Mouse (Mus musculus) testis, adult 2 months (tissue): ENCODE measurements around the gene Daxx. TPM values are rescaled to one million over a fixed set of nuclear protein-coding genes. Genes with fewer than 3 reads are reported as not detected.

Experiments
- H3K27ac ChIP-seq: fragments of 200-500 bp; 2 replicates; pipeline ENCODE4 v1.5.1; 2012; ENCODE audit warnings: low read depth, low read length; ENCODE audit not compliant: control insufficient read depth, insufficient read depth
- H3K27me3 ChIP-seq: fragments of 200-500 bp; 2 replicates; pipeline ENCODE4 v1.6.1; 2012; ENCODE audit warnings: mild to moderate bottlenecking, low read length, moderate library complexity; ENCODE audit not compliant: control insufficient read depth, insufficient read depth
- H3K36me3 ChIP-seq: fragments of 200-500 bp; 2 replicates; pipeline ENCODE4 v1.6.1; 2012; ENCODE audit warnings: mild to moderate bottlenecking, low read length; ENCODE audit not compliant: control insufficient read depth, insufficient read depth
- H3K4me1 ChIP-seq: fragments of 200-500 bp; 2 replicates; pipeline ENCODE4 v1.6.1; 2012; ENCODE audit warnings: low read length; ENCODE audit not compliant: control insufficient read depth, insufficient read depth
- H3K4me3 ChIP-seq: fragments of 200-500 bp; 2 replicates; pipeline ENCODE4 v1.5.1; 2012; ENCODE audit warnings: low read depth, mild to moderate bottlenecking, low read length, moderate library complexity, mixed read lengths; ENCODE audit not compliant: control insufficient read depth
- CTCF ChIP-seq: fragments of 200-500 bp; IDR thresholded peaks from 2 replicates; pipeline ENCODE4 v1.5.1; 2012; ENCODE audit warnings: low read depth, mild to moderate bottlenecking, inconsistent platforms, low read length, moderate library complexity; ENCODE audit not compliant: control insufficient read depth, insufficient read depth, insufficient replicate concordance
- POLR2A ChIP-seq: fragments of 200-500 bp; IDR thresholded peaks from 2 replicates; pipeline ENCODE4 v1.6.1; 2012; ENCODE audit warnings: low read depth, mild to moderate bottlenecking, inconsistent platforms, low read length, moderate library complexity; ENCODE audit not compliant: control insufficient read depth
- polyA plus RNA-seq: library from polyadenylated mRNA; depleted of rRNA; stranded (reverse); fragments of >200 nt; gene quantifications from 2 replicates; pipeline ENCODE4 v1.2.3, GENCODE M21; 2012

The Daxx gene
- polyA plus RNA-seq, 1 experiment, result 157 TPM

DNA sequence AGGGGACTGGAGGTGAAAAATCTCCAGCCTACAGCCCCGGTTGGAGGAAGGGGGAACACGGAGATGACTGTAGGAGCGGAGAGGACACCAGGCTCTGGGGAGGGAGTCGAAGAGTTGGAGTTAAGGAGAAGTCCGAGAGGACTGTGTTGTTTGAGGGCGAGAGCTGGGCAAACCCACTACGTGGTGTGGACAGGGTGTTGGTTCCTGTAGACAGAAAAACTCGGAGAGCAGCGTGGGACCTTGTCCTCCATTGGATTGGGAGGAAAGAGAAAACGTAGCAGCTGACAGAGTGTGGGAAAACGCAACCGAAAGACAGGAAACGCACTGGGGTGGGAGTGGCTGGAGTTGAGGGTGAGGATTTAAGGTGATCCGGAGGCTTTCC lies 646 bp downstream of the Daxx start:
- TF ChIP-seq CTCF (no peak), POLR2A (peak; percentile 36; the same call in 1 of the 2 replicates)
- Histone ChIP-seq H3K27ac (peak overlapping the region; percentile 88), H3K27me3 (no peaks in the 10 kb centered on the region), H3K36me3 (peaks cover 12% of the 10 kb centered on the region), H3K4me3 (peak overlapping the region; percentile 85), H3K4me1 (peaks cover 19% of the 10 kb centered on the region)

DNA sequence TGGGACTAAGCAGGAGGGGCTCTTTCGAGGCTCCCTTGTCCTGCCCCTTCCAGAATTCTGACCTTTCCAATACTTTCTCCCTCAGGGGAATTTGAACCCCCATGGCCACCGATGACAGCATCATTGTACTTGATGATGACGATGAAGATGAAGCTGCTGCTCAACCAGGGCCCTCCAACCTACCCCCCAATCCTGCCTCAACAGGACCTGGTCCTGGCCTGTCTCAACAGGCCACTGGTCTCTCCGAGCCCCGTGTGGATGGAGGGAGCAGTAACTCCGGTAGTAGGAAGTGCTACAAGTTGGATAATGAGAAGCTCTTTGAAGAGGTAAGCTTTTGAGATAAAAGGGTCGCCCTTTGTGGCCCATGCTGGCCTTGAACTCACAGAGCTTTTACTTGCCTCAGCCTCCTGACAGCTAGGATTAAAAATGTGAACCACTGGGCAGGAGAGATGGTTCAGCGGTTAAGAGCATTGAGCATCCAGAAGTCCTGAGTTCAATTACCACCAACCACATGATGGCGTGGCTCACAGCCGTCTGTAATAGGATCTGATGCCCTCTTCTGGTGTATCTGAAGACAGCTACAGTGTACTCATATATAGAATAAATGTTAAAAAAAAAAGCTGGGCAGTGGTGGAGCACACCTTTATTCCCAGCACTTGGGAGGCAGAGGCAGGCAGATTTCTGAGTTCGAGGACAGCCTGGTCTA lies 1.3 kb downstream of the Daxx start:
- Histone ChIP-seq H3K36me3 (peaks cover 14% of the 10 kb centered on the region), H3K4me3 (peak overlapping the region; percentile 85), H3K27me3 (no peaks in the 10 kb centered on the region), H3K27ac (peak overlapping the region; percentile 88), H3K4me1 (peaks cover 23% of the 10 kb centered on the region)
- TF ChIP-seq CTCF (no peak), POLR2A (no peak)

DNA sequence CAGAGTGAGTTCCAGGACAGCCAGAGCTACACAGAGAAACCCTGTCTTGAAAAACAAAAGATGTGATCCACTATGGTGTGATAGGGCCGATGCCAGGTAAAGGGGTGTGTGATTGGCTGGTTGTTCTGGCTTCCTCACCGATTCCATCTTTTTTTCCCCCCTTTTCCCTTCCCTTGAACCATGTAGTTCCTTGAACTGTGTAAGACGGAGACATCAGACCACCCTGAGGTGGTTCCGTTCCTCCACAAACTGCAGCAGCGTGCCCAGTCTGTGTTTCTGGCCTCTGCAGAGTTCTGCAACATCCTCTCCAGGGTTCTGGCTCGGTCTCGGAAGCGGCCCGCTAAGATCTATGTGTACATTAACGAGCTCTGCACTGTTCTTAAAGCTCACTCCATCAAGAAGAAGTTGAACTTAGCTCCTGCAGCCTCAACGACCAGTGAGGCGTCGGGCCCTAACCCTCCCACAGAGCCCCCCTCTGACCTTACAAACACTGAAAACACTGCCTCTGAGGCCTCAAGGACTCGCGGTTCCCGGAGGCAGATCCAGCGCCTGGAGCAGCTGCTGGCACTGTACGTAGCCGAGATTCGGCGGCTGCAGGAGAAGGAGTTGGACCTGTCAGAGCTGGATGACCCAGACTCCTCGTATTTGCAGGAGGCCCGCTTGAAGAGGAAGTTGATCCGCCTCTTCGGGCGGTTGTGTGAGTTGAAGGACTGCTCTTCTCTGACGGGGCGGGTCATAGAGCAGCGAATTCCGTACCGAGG lies 2.0 kb downstream of the Daxx start:
- H3K4me1 ChIP-seq, result peaks cover 23% of the 10 kb centered on the region
- H3K27me3 ChIP-seq, result no peaks in the 10 kb centered on the region
- TF ChIP-seq POLR2A (no peak), CTCF (no peak)
- peaks cover 14% of the 10 kb centered on the region for H3K36me3 ChIP-seq
- peak overlapping the region; percentile 67 for H3K27ac ChIP-seq
- H3K4me3 ChIP-seq, result peak overlapping the region; percentile 85

DNA sequence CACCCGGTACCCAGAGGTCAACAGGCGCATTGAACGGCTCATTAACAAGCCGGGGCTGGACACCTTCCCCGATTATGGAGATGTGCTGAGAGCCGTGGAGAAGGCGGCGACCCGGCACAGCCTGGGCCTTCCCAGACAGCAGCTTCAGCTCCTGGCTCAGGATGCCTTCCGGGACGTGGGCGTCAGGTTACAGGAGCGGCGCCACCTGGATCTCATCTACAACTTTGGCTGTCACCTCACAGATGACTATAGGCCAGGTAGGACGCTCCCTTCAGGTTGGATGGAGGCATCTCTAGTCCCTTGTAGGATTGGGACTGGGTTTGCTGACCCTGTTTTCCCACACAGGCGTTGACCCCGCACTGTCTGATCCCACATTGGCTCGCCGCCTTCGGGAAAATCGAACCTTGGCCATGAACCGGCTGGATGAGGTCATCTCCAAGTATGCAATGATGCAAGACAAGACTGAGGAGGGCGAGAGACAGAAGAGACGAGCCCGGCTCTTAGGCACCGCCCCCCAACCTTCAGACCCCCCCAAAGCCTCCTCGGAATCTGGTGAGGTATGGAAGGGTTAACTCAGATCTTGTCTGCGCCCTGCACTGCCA lies 2.7 kb downstream of the Daxx start:
- H3K36me3 ChIP-seq, result peaks cover 14% of the 10 kb centered on the region

DNA sequence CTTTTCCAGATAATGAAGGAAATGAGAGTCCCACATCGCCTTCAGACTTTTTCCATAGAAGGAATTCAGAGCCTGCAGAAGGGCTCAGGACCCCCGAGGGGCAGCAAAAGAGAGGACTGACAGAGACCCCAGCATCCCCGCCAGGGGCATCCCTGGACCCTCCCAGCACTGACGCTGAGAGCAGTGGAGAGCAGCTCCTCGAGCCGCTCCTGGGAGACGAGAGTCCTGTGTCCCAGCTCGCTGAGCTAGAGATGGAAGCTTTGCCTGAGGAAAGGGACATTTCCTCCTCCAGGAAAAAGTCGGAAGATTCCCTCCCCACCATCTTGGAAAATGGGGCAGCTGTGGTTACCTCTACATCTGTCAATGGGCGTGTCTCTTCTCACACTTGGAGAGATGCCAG lies 4.0 kb downstream of the Daxx start:
- no peak for TF ChIP-seq CTCF
- no peak for TF ChIP-seq POLR2A
- no peak overlapping the region for H3K27ac ChIP-seq
- no peaks in the 10 kb centered on the region for H3K27me3 ChIP-seq
- H3K36me3 ChIP-seq, result peaks cover 14% of the 10 kb centered on the region
- H3K4me1 ChIP-seq, result peaks cover 38% of the 10 kb centered on the region
- H3K4me3 ChIP-seq, result peak overlapping the region; percentile 90

More for the DNA sequence above, 2.7 kb downstream of the Daxx start:
- H3K27me3 ChIP-seq, result no peaks in the 10 kb centered on the region
- H3K27ac ChIP-seq, result peak overlapping the region; percentile 67
- peaks cover 26% of the 10 kb centered on the region for H3K4me1 ChIP-seq
- peak overlapping the region; percentile 85 for H3K4me3 ChIP-seq
- no peak for TF ChIP-seq CTCF
- no peak for TF ChIP-seq POLR2A

- Histone ChIP-seq H3K27ac (peak overlapping the region; percentile 14), H3K4me1 (peaks cover 38% of the 10 kb centered on the region), H3K36me3 (peaks cover 14% of the 10 kb centered on the region), H3K4me3 (peak overlapping the region; percentile 90), H3K27me3 (no peaks in the 10 kb centered on the region)
- TF ChIP-seq CTCF (no peak), POLR2A (no peak)
Measured at GRCm38 (mm10) chr17:33913905-33914304, 4.7 kb downstream of the Daxx start.

- Histone ChIP-seq H3K4me3 (peak overlapping the region; percentile 90), H3K4me1 (peaks cover 47% of the 10 kb centered on the region), H3K36me3 (peaks cover 14% of the 10 kb centered on the region), H3K27ac (peak overlapping the region; percentile 87), H3K27me3 (no peaks in the 10 kb centered on the region)
- TF ChIP-seq POLR2A (no peak), CTCF (no peak)
Measured at GRCm38 (mm10) chr17:33914969-33915391, 5.8 kb downstream of the Daxx start.
